Mouse (Mus musculus) forebrain, embryonic 16.5 days (tissue): ENCODE measurements around the gene Nlrx1. TPM values are rescaled to one million over a fixed set of nuclear protein-coding genes. Genes with fewer than 3 reads are reported as not detected.

Source experiments
- ATAC-seq: fragments of 200-750 bp; cut with Nextera tagmentation; 2 replicates; pipeline ENCODE4 v1.8.0; 2017; ENCODE audit warnings: mild to moderate bottlenecking, moderate library complexity
- H3K27ac ChIP-seq: fragments of 300-500 bp; sonication (generic); 2 replicates; pipeline ENCODE4 v1.5.1; 2014; ENCODE audit warnings: low read length, control low read depth
- H3K27me3 ChIP-seq: fragments of 300-500 bp; sonication (generic); replicated peaks from 2 replicates; pipeline ENCODE4 v1.6.1; 2014; ENCODE audit warnings: low read length; ENCODE audit not compliant: control insufficient read depth, insufficient read depth
- H3K36me3 ChIP-seq: fragments of 300-500 bp; sonication (generic); 2 replicates; pipeline ENCODE4 v1.6.1; 2014; ENCODE audit not compliant: control insufficient read depth, insufficient read depth
- H3K4me1 ChIP-seq: fragments of 300-500 bp; sonication (generic); replicated peaks from 2 replicates; pipeline ENCODE4 v1.6.1; 2014; ENCODE audit warnings: low read length; ENCODE audit not compliant: control insufficient read depth, insufficient read depth
- H3K4me2 ChIP-seq: fragments of 300-500 bp; sonication (generic); 2 replicates; pipeline ENCODE4 v1.6.1; 2014; ENCODE audit warnings: mild to moderate bottlenecking, low read length, control low read depth
- H3K4me3 ChIP-seq: fragments of 300-500 bp; sonication (generic); replicated peaks from 2 replicates; pipeline ENCODE4 v1.5.1; 2014; ENCODE audit warnings: mild to moderate bottlenecking, low read length, control low read depth
- H3K9ac ChIP-seq: fragments of 300-500 bp; sonication (generic); replicated peaks from 2 replicates; pipeline ENCODE4 v1.6.1; 2014; ENCODE audit warnings: low read depth, low read length, control low read depth
- H3K9me3 ChIP-seq: fragments of 300-500 bp; sonication (generic); 2 replicates; pipeline ENCODE4 v1.6.1; 2016; ENCODE audit warnings: low read length; ENCODE audit not compliant: control insufficient read depth
- WGBS: fragments of 180-500 bp; shearing (Covaris S2); extraction: QIAGEN DNeasy Blood & Tissue Kit; methylation state at CpG from one replicate; pipeline ENCODE4 v1.1.7; 2014; 5-methylcytosine and 5-hydroxymethylcytosine counted together
- polyA plus RNA-seq: library from polyadenylated mRNA; unstranded; fragments of >200 nt; fragmentation: Nextera tagmentation; extraction: Ambion mirVana; gene quantifications from 2 replicates; pipeline ENCODE4 v1.2.1, GENCODE M21; 2015

The Nlrx1 gene
- polyA plus RNA-seq, 1 experiment from 2014 or later: 5.2 TPM

- ATAC-seq: no peak
- Histone ChIP-seq H3K4me1 (peaks cover 26% of the 10 kb centered on the region), H3K4me2 (peak overlapping the region; percentile 95), H3K27me3 (no peaks in the 10 kb centered on the region), H3K9me3 (no peaks in the 10 kb centered on the region), H3K27ac (no peak overlapping the region), H3K9ac (peak overlapping the region; percentile 27; the same call in 1 of the 2 replicates), H3K4me3 (peak overlapping the region; percentile 4), H3K36me3 (peaks cover 8% of the 10 kb centered on the region)
- WGBS: 12% methylated on average over 6 of the region's 6 CpGs
These were observed 18.0 kb upstream of the Nlrx1 start for GRCm38 (mm10) chr9:44286256-44286850.

DNA sequence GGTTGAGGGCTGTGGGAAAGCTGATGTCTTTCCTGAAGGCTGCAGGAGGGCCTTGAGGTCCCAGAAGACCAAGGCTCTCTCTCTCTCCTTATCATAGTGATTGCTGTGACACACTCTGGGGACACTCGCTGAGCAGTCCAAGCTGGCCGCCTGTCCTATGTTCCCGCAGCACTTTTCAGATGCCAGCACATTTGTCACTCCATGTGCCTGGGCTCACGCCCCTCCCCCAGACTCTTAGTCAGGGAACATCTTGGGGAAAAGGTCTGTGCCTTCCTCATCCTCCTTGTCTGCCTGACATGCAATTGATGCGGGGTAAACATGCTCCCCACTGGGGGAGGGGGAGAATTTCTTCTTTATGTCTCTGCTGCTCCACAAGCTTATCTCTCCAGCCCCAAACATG, 14.8 kb upstream of the Nlrx1 start:
- H3K27ac ChIP-seq: no peak overlapping the region
- no peak overlapping the region for H3K9ac ChIP-seq
- H3K9me3 ChIP-seq: no peaks in the 10 kb centered on the region
- H3K27me3 ChIP-seq: no peaks in the 10 kb centered on the region
- H3K4me2 ChIP-seq: no peak overlapping the region
- peaks cover 6% of the 10 kb centered on the region; the same call in 1 of the 2 replicates for H3K36me3 ChIP-seq
- no peak for ATAC-seq
- WGBS: 77% methylated on average over 5 of the region's 5 CpGs
- no peak overlapping the region for H3K4me3 ChIP-seq
- peaks cover 14% of the 10 kb centered on the region for H3K4me1 ChIP-seq

GRCm38 (mm10) chr9:44269973-44270372, 1.6 kb upstream of the Nlrx1 start:
- peaks cover 20% of the 10 kb centered on the region for H3K4me1 ChIP-seq
- no peak overlapping the region for H3K9ac ChIP-seq
- no peaks in the 10 kb centered on the region for H3K27me3 ChIP-seq
- no peak overlapping the region for H3K4me2 ChIP-seq
- no peaks in the 10 kb centered on the region; the same call in 1 of the 2 replicates for H3K36me3 ChIP-seq
- no peak overlapping the region for H3K4me3 ChIP-seq
- no peak for ATAC-seq
- peaks cover 3% of the 10 kb centered on the region; the same call in 1 of the 2 replicates for H3K9me3 ChIP-seq
- H3K27ac ChIP-seq: no peak overlapping the region
- 81% methylated on average over 4 of the region's 4 CpGs for WGBS

- H3K9me3 ChIP-seq: peaks cover 3% of the 10 kb centered on the region; the same call in 1 of the 2 replicates
- peaks cover 20% of the 10 kb centered on the region for H3K4me1 ChIP-seq
- H3K36me3 ChIP-seq: no peaks in the 10 kb centered on the region
- H3K27me3 ChIP-seq: no peaks in the 10 kb centered on the region
- H3K27ac ChIP-seq: no peak overlapping the region
- H3K4me2 ChIP-seq: no peak overlapping the region
- ATAC-seq: no peak
- WGBS: 90% methylated on average over 3 of the region's 3 CpGs
- no peak overlapping the region for H3K9ac ChIP-seq
- H3K4me3 ChIP-seq: no peak overlapping the region
These were observed 678 bp upstream of the Nlrx1 start for GRCm38 (mm10) chr9:44269077-44269476.

GRCm38 (mm10) chr9:44268027-44268360, 405 bp downstream of the Nlrx1 start:
- Histone ChIP-seq H3K27me3 (no peaks in the 10 kb centered on the region), H3K4me3 (peak overlapping the region; percentile 45), H3K36me3 (no peaks in the 10 kb centered on the region), H3K4me1 (peaks cover 20% of the 10 kb centered on the region), H3K4me2 (peak overlapping the region; percentile 52), H3K9me3 (peaks cover 3% of the 10 kb centered on the region; the same call in 1 of the 2 replicates), H3K27ac (no peak overlapping the region), H3K9ac (peak overlapping the region; percentile 71)
- peak; percentile 75 for ATAC-seq
- WGBS: 5% methylated on average over 28 of the region's 28 CpGs

DNA sequence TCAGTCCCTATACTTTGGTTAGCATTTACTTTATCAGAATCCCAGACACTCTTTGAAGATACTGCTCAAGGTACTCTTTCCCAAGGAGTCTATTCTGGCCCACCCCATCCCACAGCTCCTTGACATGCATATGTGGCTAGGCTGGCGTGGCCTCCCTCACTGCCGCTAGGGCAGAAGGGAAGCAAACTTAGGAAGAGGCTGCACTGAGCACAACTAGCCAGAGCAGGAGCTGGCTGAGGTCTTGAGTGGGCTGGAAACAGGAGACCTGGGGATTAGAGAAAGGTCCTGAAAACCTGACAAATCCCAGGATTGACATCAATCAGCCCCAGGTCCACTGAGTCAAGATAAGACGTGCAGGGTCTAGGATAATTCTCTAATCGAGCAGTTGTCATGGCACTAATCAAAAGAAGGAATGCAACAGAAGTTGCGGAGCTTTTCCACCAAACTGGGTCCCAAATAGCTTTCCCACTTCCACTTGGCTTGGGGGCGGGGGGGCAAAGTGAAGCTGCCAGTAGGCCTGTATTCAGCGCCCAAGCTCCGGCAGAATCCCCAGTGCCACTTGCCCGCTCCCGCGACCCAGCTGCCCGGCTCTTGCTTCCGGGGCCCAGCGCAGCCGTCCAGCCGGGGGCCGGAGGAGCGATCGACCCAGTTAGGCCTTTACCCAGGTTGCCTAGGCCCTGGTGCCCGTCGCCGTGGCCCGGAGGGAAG, 926 bp downstream of the Nlrx1 start:
- Histone ChIP-seq H3K9me3 (peaks cover 3% of the 10 kb centered on the region; the same call in 1 of the 2 replicates), H3K4me3 (peak overlapping the region; percentile 45), H3K4me2 (peak overlapping the region; percentile 52), H3K27me3 (no peaks in the 10 kb centered on the region), H3K4me1 (peaks cover 20% of the 10 kb centered on the region), H3K36me3 (no peaks in the 10 kb centered on the region), H3K27ac (peak overlapping the region; percentile 0; the same call in 1 of the 2 replicates), H3K9ac (peak overlapping the region; percentile 71)
- WGBS: 7% methylated on average over 23 of the region's 23 CpGs
- peak; percentile 24; the same call in 1 of the 2 replicates for ATAC-seq

- Histone ChIP-seq H3K4me1 (peaks cover 20% of the 10 kb centered on the region), H3K4me3 (no peak overlapping the region), H3K4me2 (no peak overlapping the region; the same call in 1 of the 2 replicates), H3K27ac (peak overlapping the region; percentile 20), H3K9me3 (peaks cover 3% of the 10 kb centered on the region; the same call in 1 of the 2 replicates), H3K27me3 (no peaks in the 10 kb centered on the region), H3K36me3 (no peaks in the 10 kb centered on the region), H3K9ac (peak overlapping the region; percentile 30)
- no peak for ATAC-seq
- 54% methylated on average over 8 of the region's 8 CpGs for WGBS
These were observed 1.7 kb downstream of the Nlrx1 start for GRCm38 (mm10) chr9:44266478-44267226.

DNA sequence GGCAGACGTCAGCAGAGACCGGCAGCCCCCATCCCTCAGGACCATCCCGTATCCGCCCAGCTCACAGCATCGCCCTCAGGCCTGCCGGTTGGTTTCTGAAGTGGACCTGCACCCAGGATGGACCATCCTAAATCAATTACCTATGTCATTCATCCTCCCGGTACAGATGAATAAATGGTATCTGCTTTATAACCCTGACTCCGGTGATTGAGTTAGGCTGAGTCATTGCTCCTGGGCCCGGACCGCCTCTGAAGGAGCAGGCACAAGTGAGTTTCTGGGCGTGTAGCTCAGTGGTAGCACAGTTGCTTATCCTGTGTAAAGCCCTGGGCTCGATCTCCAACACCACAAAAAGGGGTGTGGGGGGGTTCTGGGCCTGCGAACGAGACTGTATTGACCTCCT, 7.0 kb downstream of the Nlrx1 start:
- Histone ChIP-seq H3K27me3 (no peaks in the 10 kb centered on the region), H3K27ac (no peak overlapping the region), H3K9me3 (no peaks in the 10 kb centered on the region), H3K9ac (no peak overlapping the region), H3K36me3 (no peaks in the 10 kb centered on the region), H3K4me2 (no peak overlapping the region), H3K4me1 (peaks cover 2% of the 10 kb centered on the region; the same call in 1 of the 2 replicates), H3K4me3 (no peak overlapping the region)
- 88% methylated on average over 14 of the region's 14 CpGs for WGBS
- no peak for ATAC-seq

DNA sequence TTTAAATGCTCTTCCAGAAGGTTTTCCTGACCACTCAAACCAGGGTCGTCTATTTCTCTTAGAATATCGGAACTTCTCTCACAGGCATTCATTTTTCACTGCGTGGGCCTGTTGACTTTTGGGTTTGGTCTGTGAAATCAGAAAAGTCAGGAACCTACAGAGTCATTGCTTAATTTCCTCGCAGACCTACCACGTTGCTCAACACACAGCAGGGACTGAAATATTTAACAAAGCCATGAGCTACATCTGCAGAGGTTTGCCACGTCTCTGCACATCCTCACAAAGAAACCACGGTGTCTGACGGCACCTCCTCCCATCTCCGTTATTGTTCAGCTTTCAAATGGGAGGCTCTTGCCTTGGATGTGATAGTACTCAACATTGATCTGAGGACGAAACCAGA, 9.4 kb downstream of the Nlrx1 start:
- WGBS: 84% methylated on average over 10 of the region's 10 CpGs
- Histone ChIP-seq H3K4me2 (no peak overlapping the region), H3K9ac (no peak overlapping the region), H3K27ac (no peak overlapping the region), H3K4me3 (no peak overlapping the region), H3K36me3 (no peaks in the 10 kb centered on the region), H3K9me3 (no peaks in the 10 kb centered on the region), H3K27me3 (no peaks in the 10 kb centered on the region), H3K4me1 (peaks cover 17% of the 10 kb centered on the region)
- no peak for ATAC-seq
